ENCODE assay signal across 8 mouse cellular contexts in the genomic region with DNA sequence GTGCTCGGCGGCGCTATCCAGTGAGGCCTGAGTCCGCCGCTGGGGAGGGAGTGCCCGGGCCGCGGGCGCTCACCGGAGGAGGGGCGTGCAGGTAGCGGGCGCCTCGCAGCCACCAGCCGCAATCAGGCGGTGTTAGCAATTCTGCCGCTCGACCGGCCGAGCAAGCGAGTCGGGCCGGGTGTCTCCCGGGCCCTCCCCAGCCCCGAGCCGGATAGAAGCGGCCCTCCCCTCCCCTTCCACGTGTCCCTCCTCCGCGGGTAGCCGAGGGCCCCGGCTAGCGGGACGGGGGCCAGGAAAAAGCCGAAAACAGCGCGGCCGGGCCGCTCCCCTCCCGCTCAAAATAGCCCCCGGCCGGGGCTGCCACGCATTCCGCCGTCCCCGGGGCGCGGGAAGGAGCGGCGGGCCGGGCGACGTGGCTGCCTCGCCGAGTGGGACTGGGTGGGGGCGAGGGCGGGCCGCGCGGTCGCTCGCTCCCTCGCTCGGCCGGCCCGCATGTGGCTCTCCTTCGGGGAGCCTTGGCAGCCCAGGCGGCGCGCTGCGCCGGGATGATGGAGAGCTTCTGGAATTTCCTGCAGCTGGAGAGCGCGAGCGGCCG. TPM values are rescaled to one million over a fixed set of nuclear protein-coding genes. Genes with fewer than 3 reads are reported as not detected.
DNase-seq lines count a peak whose midpoint lies in the region; ATAC-seq and TF ChIP-seq lines count a peak whose summit lies in the region.

No protein-coding gene starts in this region.

- TF ChIP-seq CTCF in left cerebral cortex, adult 2 months (IDR thresholded peaks at IDR 0.05) = no peak; the same call in 1 of the 2 replicates
- no peak for TF ChIP-seq CTCF in heart, postnatal 0 days (IDR thresholded peaks at IDR 0.05; ENCODE audit: low read depth)

- no peaks in the 10 kb centered on the region for H3K9me3 ChIP-seq in embryonic facial prominence, embryonic 11.5 days (replicated peaks; ENCODE audit: control insufficient read depth, low read length)
- no peaks in the 10 kb centered on the region for H3K9me3 ChIP-seq in heart, postnatal 0 days (replicated peaks; ENCODE audit: control insufficient read depth, low read length)
- H3K9me3 ChIP-seq in limb, embryonic 11.5 days (ENCODE audit: control insufficient read depth, low read length) = no peaks in the 10 kb centered on the region
- H3K9me3 ChIP-seq in midbrain, embryonic 13.5 days = no peaks in the 10 kb centered on the region

- H3K4me2 ChIP-seq in embryonic facial prominence, embryonic 11.5 days (ENCODE audit: low read depth, low read length) = peak overlapping the region; percentile 100
- H3K4me2 ChIP-seq in heart, postnatal 0 days (ENCODE audit: low read depth, low read length) = peak overlapping the region; percentile 100
- H3K4me2 ChIP-seq in limb, embryonic 11.5 days (ENCODE audit: low read depth, severe bottlenecking) = peak overlapping the region; percentile 100
- peak overlapping the region; percentile 99 for H3K4me2 ChIP-seq in midbrain, embryonic 13.5 days (replicated peaks)

- no peaks in the 10 kb centered on the region for H3K27me3 ChIP-seq in embryonic facial prominence, embryonic 11.5 days (ENCODE audit: control insufficient read depth, insufficient read depth, low read length)
- no peaks in the 10 kb centered on the region for H3K27me3 ChIP-seq in heart, postnatal 0 days (ENCODE audit: control insufficient read depth, insufficient read depth, low read length)
- H3K27me3 ChIP-seq in limb, embryonic 11.5 days (ENCODE audit: control insufficient read depth, insufficient read depth, low read length) = no peaks in the 10 kb centered on the region
- H3K27me3 ChIP-seq in midbrain, embryonic 13.5 days = peaks cover 42% of the 10 kb centered on the region

- no peak for DNase-seq in left cerebral cortex, adult 2 months (ENCODE audit: extremely low spot score in 1 of 2, low spot score in 2 of 2)
- DNase-seq in left cerebral cortex, adult 11 months (ENCODE audit: low spot score) = no peak
- DNase-seq in embryonic facial prominence, embryonic 11.5 days (ENCODE audit: low spot score) = peak; percentile 80
- peak; percentile 78 for DNase-seq in heart, postnatal 0 days (ENCODE audit: low spot score)
- DNase-seq in limb, embryonic 11.5 days (ENCODE audit: low spot score) = peak; percentile 77
- DNase-seq in right cerebral cortex, postnatal 25 days = no peak
- DNase-seq in frontal cortex, postnatal 25 days (ENCODE audit: low spot score in 2 of 2) = no peak

- peak overlapping the region; percentile 82 for H3K9ac ChIP-seq in embryonic facial prominence, embryonic 11.5 days (replicated peaks; ENCODE audit: low read length)
- H3K9ac ChIP-seq in heart, postnatal 0 days (replicated peaks; ENCODE audit: low read depth, low read length) = peak overlapping the region; percentile 88
- H3K9ac ChIP-seq in limb, embryonic 11.5 days (ENCODE audit: low read length) = peak overlapping the region; percentile 76
- H3K9ac ChIP-seq in midbrain, embryonic 13.5 days (replicated peaks) = peak overlapping the region; percentile 81

- peak overlapping the region; percentile 16 for H3K27ac ChIP-seq in left cerebral cortex, adult 2 months
- peak overlapping the region; percentile 91 for H3K27ac ChIP-seq in embryonic facial prominence, embryonic 11.5 days (replicated peaks; ENCODE audit: low read depth, low read length)
- peak overlapping the region; percentile 95 for H3K27ac ChIP-seq in heart, postnatal 0 days (ENCODE audit: low read depth)
- peak overlapping the region; percentile 93 for H3K27ac ChIP-seq in limb, embryonic 11.5 days (replicated peaks; ENCODE audit: low read depth, low read length)
- peak overlapping the region; percentile 19; the same call in 1 of the 2 replicates for H3K27ac ChIP-seq in midbrain, embryonic 13.5 days

- no peaks in the 10 kb centered on the region for H3K36me3 ChIP-seq in embryonic facial prominence, embryonic 11.5 days (replicated peaks; ENCODE audit: control insufficient read depth, insufficient read depth, low read depth, low read length)
- no peaks in the 10 kb centered on the region for H3K36me3 ChIP-seq in heart, postnatal 0 days (replicated peaks; ENCODE audit: control insufficient read depth, insufficient read depth, low read length)
- 0 out of 2 replicates have a peak, but pooled peaks cover 4% of the 10 kb centered on the region for H3K36me3 ChIP-seq in limb, embryonic 11.5 days (ENCODE audit: control insufficient read depth, insufficient read depth, low read length)
- no peaks in the 10 kb centered on the region for H3K36me3 ChIP-seq in midbrain, embryonic 13.5 days

- peaks cover 29% of the 10 kb centered on the region for H3K4me1 ChIP-seq in embryonic facial prominence, embryonic 11.5 days (ENCODE audit: control insufficient read depth, insufficient read depth, low read length)
- peaks cover 82% of the 10 kb centered on the region for H3K4me1 ChIP-seq in heart, postnatal 0 days (ENCODE audit: control insufficient read depth, insufficient read depth)
- peaks cover 59% of the 10 kb centered on the region for H3K4me1 ChIP-seq in limb, embryonic 11.5 days (ENCODE audit: control insufficient read depth, insufficient read depth, low read length)
- H3K4me1 ChIP-seq in midbrain, embryonic 13.5 days (replicated peaks) = peaks cover 71% of the 10 kb centered on the region

- WGBS in embryonic facial prominence, embryonic 11.5 days = under 1% methylated on average over 66 of the region's 76 CpGs
- under 1% methylated on average over 41 of the region's 76 CpGs for WGBS in heart, postnatal 0 days
- under 1% methylated on average over 68 of the region's 76 CpGs for WGBS in limb, embryonic 11.5 days
- under 1% methylated on average over 58 of the region's 76 CpGs for WGBS in midbrain, embryonic 13.5 days

- ATAC-seq in embryonic facial prominence, embryonic 11.5 days (replicated peaks; ENCODE audit: insufficient number of reproducible peaks, low FRiP score, low TSS enrichment, low read depth) = peak; percentile 39
- ATAC-seq in heart, postnatal 0 days (ENCODE audit: insufficient read depth, low read depth) = peak; percentile 55
- ATAC-seq in limb, embryonic 11.5 days (ENCODE audit: insufficient number of reproducible peaks, low FRiP score, low TSS enrichment, low read depth) = peak; percentile 65; the same call in 1 of the 2 replicates
- ATAC-seq in midbrain, embryonic 13.5 days = peak; percentile 21

- no peak for TF ChIP-seq EP300 in heart, postnatal 0 days (IDR thresholded peaks at IDR 0.05; ENCODE audit: low read depth)

- intact Hi-C loops in left cerebral cortex, adult 2 months (cut with DNase I) = no loop called here

- H3K4me3 ChIP-seq in left cerebral cortex, adult 2 months = peak overlapping the region; percentile 63
- H3K4me3 ChIP-seq in embryonic facial prominence, embryonic 11.5 days (ENCODE audit: low read depth, low read length) = peak overlapping the region; percentile 58
- peak overlapping the region; percentile 77 for H3K4me3 ChIP-seq in heart, postnatal 0 days (ENCODE audit: low read depth, low read length)
- H3K4me3 ChIP-seq in limb, embryonic 11.5 days (ENCODE audit: low read depth, low read length) = peak overlapping the region; percentile 55
- peak overlapping the region; percentile 52 for H3K4me3 ChIP-seq in midbrain, embryonic 13.5 days (replicated peaks)

RNA-seq across cellular contexts. Expression of gene Ahdc1, which starts 27.6 kb away (rescaled TPM):
- total RNA-seq in left cerebral cortex, adult 2 months (2021) = 100 to 1,000 TPM; 108 to 132 TPM
- polyA plus RNA-seq in embryonic facial prominence, embryonic 11.5 days (2014; fragmentation: Nextera tagmentation; extraction: Ambion mirVana) = 6.6 and 7.7 TPM in 2 replicates
- total RNA-seq in heart, postnatal 0 days (2014; rRNA removed; ENCODE audit: low replicate concordance) = 40.5 and 57.2 TPM in 2 replicates
- 4.6 and 5.2 TPM in 2 replicates for polyA plus RNA-seq in heart, postnatal 0 days (2015; fragmentation: Nextera tagmentation; extraction: Ambion mirVana)
- 10.2 and 10.5 TPM in 2 replicates for polyA plus RNA-seq in limb, embryonic 11.5 days (2014; fragmentation: Nextera tagmentation; extraction: Ambion mirVana)
- polyA plus RNA-seq in midbrain, embryonic 13.5 days (2015; fragmentation: Nextera tagmentation; extraction: Ambion mirVana) = 10.4 and 12.6 TPM in 2 replicates

Comparison
In these comparisons a context has a peak if more than half of its experiments do, and no peak if none do; other contexts are left out.
1. DNase-seq: peak in embryonic facial prominence, embryonic 11.5 days (single experiment), heart, postnatal 0 days (single experiment) and limb, embryonic 11.5 days (single experiment); none in left cerebral cortex, adult 2 months (0 of 2), left cerebral cortex, adult 11 months (single experiment), right cerebral cortex, postnatal 25 days (single experiment) and frontal cortex, postnatal 25 days (0 of 2).
2. H3K27ac ChIP-seq: peak in every context shown above with its lines; median percentile 95 in heart, postnatal 0 days; 93 in limb, embryonic 11.5 days; 91 in embryonic facial prominence, embryonic 11.5 days; 19 in midbrain, embryonic 13.5 days; 16 in left cerebral cortex, adult 2 months.
3. Peak in every context shown above with its lines, with median percentiles within 50 percentile points of each other: H3K4me3 ChIP-seq, ATAC-seq, H3K4me2 ChIP-seq and H3K9ac ChIP-seq.